ENCODE assay signal across 21 mouse cellular contexts in genomic region chr2:115948630-115949426, GRCm38 (mm10).
DNase-seq lines count a peak whose midpoint lies in the region; ATAC-seq and TF ChIP-seq lines count a peak whose summit lies in the region.
"Had no signal": no experiment of that assay in that cellular context is flagged by ENCODE, and none has a peak within 500 bp of the region (broad histone marks: within the 10 kb centered on the region; RNA-seq: fewer than 3 reads in every experiment).

No protein-coding gene starts in this region.

- DNase-seq in embryonic facial prominence, embryonic 11.5 days (ENCODE audit: low spot score): no peak
- no peak for DNase-seq in embryonic facial prominence, embryonic 10.5 days (ENCODE audit: low spot score)
- DNase-seq in heart, postnatal 14 days: no peak
- no peak for DNase-seq in midbrain, embryonic 14.5 days
- DNase-seq in midbrain, postnatal 0 days (ENCODE audit: low spot score): no peak
- DNase-seq in layer of hippocampus, postnatal 36 days: no peak
- DNase-seq: cerebellum, adult 2 months; heart, adult 11 months; kidney, adult 9 months; lung, embryonic 14.5 days; lung, postnatal 4 days; retina, postnatal 1 day; right cerebral cortex, postnatal 4 days; thymus, postnatal 4 days had no signal

- 0 out of 2 replicates have a peak, but pooled peaks have one; percentile 53 for ATAC-seq in embryonic facial prominence, embryonic 11.5 days (replicated peaks; ENCODE audit: insufficient number of reproducible peaks, low FRiP score, low TSS enrichment, low read depth)
- peak; percentile 70 for ATAC-seq in heart, embryonic 16.5 days (replicated peaks; ENCODE audit: extremely low read depth, insufficient read depth, low FRiP score)
- ATAC-seq in midbrain, embryonic 14.5 days (ENCODE audit: low FRiP score, low TSS enrichment): 0 out of 2 replicates have a peak, but pooled peaks have one; percentile 50
- ATAC-seq in midbrain, postnatal 0 days (ENCODE audit: low FRiP score): no peak
- peak; percentile 21; the same call in 1 of the 2 replicates for ATAC-seq in neural tube, embryonic 14.5 days (ENCODE audit: low read depth)
- ATAC-seq: CD4-positive, CD25-positive, alpha-beta regulatory T cell, adult 4 months; liver, embryonic 12.5 days had no signal

- H3K9ac ChIP-seq in embryonic facial prominence, embryonic 11.5 days (replicated peaks; ENCODE audit: low read length): no peak overlapping the region
- H3K9ac ChIP-seq in heart, embryonic 16.5 days (ENCODE audit: low read length): no peak overlapping the region
- no peak overlapping the region for H3K9ac ChIP-seq in midbrain, embryonic 14.5 days (replicated peaks; ENCODE audit: low read length)
- H3K9ac ChIP-seq in midbrain, postnatal 0 days (replicated peaks; ENCODE audit: low read length, poor library complexity, severe bottlenecking): no peak overlapping the region
- H3K9ac ChIP-seq in neural tube, embryonic 14.5 days (replicated peaks; ENCODE audit: low read depth, low read length): no peak overlapping the region
- H3K9ac ChIP-seq: embryonic facial prominence, embryonic 12.5 days; liver, embryonic 12.5 days; lung, embryonic 14.5 days had no signal

- H3K4me2 ChIP-seq in embryonic facial prominence, embryonic 11.5 days (ENCODE audit: low read depth, low read length): no peak overlapping the region
- H3K4me2 ChIP-seq in heart, embryonic 16.5 days (ENCODE audit: low read depth, low read length): no peak overlapping the region
- H3K4me2 ChIP-seq in midbrain, embryonic 14.5 days (ENCODE audit: low read length): no peak overlapping the region
- no peak overlapping the region for H3K4me2 ChIP-seq in midbrain, postnatal 0 days (ENCODE audit: low read depth, low read length, poor library complexity, severe bottlenecking)
- no peak overlapping the region for H3K4me2 ChIP-seq in neural tube, embryonic 14.5 days (ENCODE audit: low read depth, low read length)
- H3K4me2 ChIP-seq: embryonic facial prominence, embryonic 12.5 days; liver, embryonic 12.5 days; lung, embryonic 14.5 days had no signal

- intact Hi-C loops in heart, postnatal 14 days (cut with DNase I): no loop called here

- no peak overlapping the region for H3K27ac ChIP-seq in embryonic facial prominence, embryonic 11.5 days (replicated peaks; ENCODE audit: low read depth, low read length)
- H3K27ac ChIP-seq in embryonic facial prominence, embryonic 10.5 days (replicated peaks): no peak overlapping the region
- peak overlapping the region; percentile 43 for H3K27ac ChIP-seq in heart, embryonic 16.5 days (ENCODE audit: low read length)
- no peak overlapping the region for H3K27ac ChIP-seq in midbrain, embryonic 14.5 days (replicated peaks; ENCODE audit: low read depth, low read length)
- H3K27ac ChIP-seq in midbrain, postnatal 0 days (ENCODE audit: low read depth, low read length): no peak overlapping the region
- H3K27ac ChIP-seq in neural tube, embryonic 14.5 days (ENCODE audit: low read depth, low read length): no peak overlapping the region
- H3K27ac ChIP-seq: embryonic facial prominence, embryonic 12.5 days; limb, embryonic 10.5 days; liver, embryonic 12.5 days had no signal

- no peaks in the 10 kb centered on the region for H3K27me3 ChIP-seq in embryonic facial prominence, embryonic 11.5 days (ENCODE audit: control insufficient read depth, insufficient read depth, low read length)
- no peaks in the 10 kb centered on the region for H3K27me3 ChIP-seq in embryonic facial prominence, embryonic 10.5 days (replicated peaks; ENCODE audit: low read depth, poor library complexity, severe bottlenecking)
- no peaks in the 10 kb centered on the region for H3K27me3 ChIP-seq in heart, embryonic 16.5 days (ENCODE audit: control insufficient read depth, insufficient read depth, low read length)
- H3K27me3 ChIP-seq in midbrain, embryonic 14.5 days (ENCODE audit: control insufficient read depth, insufficient read depth, low read length): no peaks in the 10 kb centered on the region
- no peaks in the 10 kb centered on the region for H3K27me3 ChIP-seq in midbrain, postnatal 0 days (ENCODE audit: insufficient read depth, low read length)
- H3K27me3 ChIP-seq in neural tube, embryonic 14.5 days (ENCODE audit: control insufficient read depth, insufficient read depth, low read length): no peaks in the 10 kb centered on the region
- H3K27me3 ChIP-seq: embryonic facial prominence, embryonic 12.5 days; liver, embryonic 12.5 days had no signal

- WGBS in embryonic facial prominence, embryonic 11.5 days: 93% methylated on average over 7 of the region's 7 CpGs
- WGBS in embryonic facial prominence, embryonic 10.5 days: 91% methylated on average over 7 of the region's 7 CpGs
- WGBS in heart, embryonic 16.5 days: 68% methylated on average over 7 of the region's 7 CpGs
- 91% methylated on average over 7 of the region's 7 CpGs for WGBS in midbrain, embryonic 14.5 days
- 92% methylated on average over 7 of the region's 7 CpGs for WGBS in midbrain, postnatal 0 days
- 86% methylated on average over 7 of the region's 7 CpGs for WGBS in neural tube, embryonic 14.5 days

- no peaks in the 10 kb centered on the region for H3K4me1 ChIP-seq in embryonic facial prominence, embryonic 11.5 days (ENCODE audit: control insufficient read depth, insufficient read depth, low read length)
- peaks cover 18% of the 10 kb centered on the region for H3K4me1 ChIP-seq in embryonic facial prominence, embryonic 10.5 days
- H3K4me1 ChIP-seq in heart, embryonic 16.5 days (ENCODE audit: control insufficient read depth, insufficient read depth, low read length): peaks cover 25% of the 10 kb centered on the region
- 0 out of 2 replicates have a peak, but pooled peaks cover 3% of the 10 kb centered on the region for H3K4me1 ChIP-seq in midbrain, embryonic 14.5 days (ENCODE audit: control insufficient read depth, insufficient read depth, low read length)
- no peaks in the 10 kb centered on the region for H3K4me1 ChIP-seq in midbrain, postnatal 0 days (ENCODE audit: insufficient read depth, low read length)
- no peaks in the 10 kb centered on the region for H3K4me1 ChIP-seq in neural tube, embryonic 14.5 days (ENCODE audit: control insufficient read depth, insufficient read depth, low read length)
- H3K4me1 ChIP-seq: liver, embryonic 12.5 days had no signal

- no peaks in the 10 kb centered on the region for H3K9me3 ChIP-seq in embryonic facial prominence, embryonic 11.5 days (replicated peaks; ENCODE audit: control insufficient read depth, low read length)
- no peaks in the 10 kb centered on the region for H3K9me3 ChIP-seq in embryonic facial prominence, embryonic 10.5 days
- H3K9me3 ChIP-seq in heart, embryonic 16.5 days (replicated peaks; ENCODE audit: control insufficient read depth, low read length): no peaks in the 10 kb centered on the region
- no peaks in the 10 kb centered on the region for H3K9me3 ChIP-seq in midbrain, embryonic 14.5 days (ENCODE audit: control insufficient read depth, low read length)
- no peaks in the 10 kb centered on the region for H3K9me3 ChIP-seq in midbrain, postnatal 0 days (ENCODE audit: low read length)
- no peaks in the 10 kb centered on the region for H3K9me3 ChIP-seq in neural tube, embryonic 14.5 days (ENCODE audit: control insufficient read depth, low read length)
- H3K9me3 ChIP-seq: embryonic facial prominence, embryonic 12.5 days; limb, embryonic 10.5 days; liver, embryonic 12.5 days had no signal

- no peak for TF ChIP-seq CTCF in midbrain, postnatal 0 days (IDR thresholded peaks at IDR 0.05)

- no peaks in the 10 kb centered on the region for H3K36me3 ChIP-seq in embryonic facial prominence, embryonic 11.5 days (replicated peaks; ENCODE audit: control insufficient read depth, insufficient read depth, low read depth, low read length)
- peaks cover 70% of the 10 kb centered on the region for H3K36me3 ChIP-seq in embryonic facial prominence, embryonic 10.5 days (replicated peaks)
- 0 out of 2 replicates have a peak, but pooled peaks cover 2% of the 10 kb centered on the region for H3K36me3 ChIP-seq in heart, embryonic 16.5 days (ENCODE audit: control insufficient read depth, insufficient read depth)
- 0 out of 2 replicates have a peak, but pooled peaks cover 2% of the 10 kb centered on the region for H3K36me3 ChIP-seq in midbrain, embryonic 14.5 days (ENCODE audit: control insufficient read depth, insufficient read depth, low read length)
- no peaks in the 10 kb centered on the region for H3K36me3 ChIP-seq in midbrain, postnatal 0 days (ENCODE audit: insufficient read depth, low read length)
- no peaks in the 10 kb centered on the region for H3K36me3 ChIP-seq in neural tube, embryonic 14.5 days (ENCODE audit: control insufficient read depth, insufficient read depth, low read length)
- H3K36me3 ChIP-seq: embryonic facial prominence, embryonic 12.5 days; G1E; liver, embryonic 12.5 days had no signal

- H3K4me3 ChIP-seq in embryonic facial prominence, embryonic 11.5 days (ENCODE audit: low read depth, low read length): no peak overlapping the region
- H3K4me3 ChIP-seq in embryonic facial prominence, embryonic 10.5 days: no peak overlapping the region
- H3K4me3 ChIP-seq in heart, embryonic 16.5 days (ENCODE audit: low read length): no peak overlapping the region
- H3K4me3 ChIP-seq in midbrain, embryonic 14.5 days (replicated peaks; ENCODE audit: low read depth, low read length): no peak overlapping the region
- no peak overlapping the region for H3K4me3 ChIP-seq in midbrain, postnatal 0 days (ENCODE audit: low read depth, low read length)
- no peak overlapping the region for H3K4me3 ChIP-seq in neural tube, embryonic 14.5 days (ENCODE audit: low read depth, low read length)
- H3K4me3 ChIP-seq: embryonic facial prominence, embryonic 12.5 days; limb, embryonic 10.5 days; liver, embryonic 12.5 days had no signal
